Mouse (Mus musculus) brown adipose tissue, adult 24 weeks (tissue): Measurements from ENCODE around the gene Zfyve16. TPM values are rescaled to one million over a fixed set of nuclear protein-coding genes. Genes with fewer than 3 reads are reported as not detected.

Experiments
- H3K27ac ChIP-seq: fragments of 200-500 bp; replicated peaks from 2 replicates; pipeline ENCODE4 v1.5.1; 2012; ENCODE audit warnings: low read depth, mild to moderate bottlenecking, low read length
- H3K4me1 ChIP-seq: fragments of 200-500 bp; 2 replicates; pipeline ENCODE4 v1.6.1; 2012; ENCODE audit warnings: low read length, mixed read lengths; ENCODE audit not compliant: control insufficient read depth, insufficient read depth, insufficient read length
- H3K4me3 ChIP-seq: fragments of 200-500 bp; 2 replicates; pipeline ENCODE4 v1.5.1; 2012; ENCODE audit warnings: low read depth, mild to moderate bottlenecking, low read length, moderate library complexity; ENCODE audit not compliant: insufficient read depth
- polyA plus RNA-seq: library from polyadenylated mRNA; stranded (reverse); fragments of >200 nt; gene quantifications from 2 replicates; pipeline ENCODE4 v1.2.4, GENCODE M21; 2012; ENCODE audit not compliant: missing spikeins, insufficient read depth, insufficient read length

The Zfyve16 gene
- polyA plus RNA-seq, 1 experiment: 6.3 TPM

DNA sequence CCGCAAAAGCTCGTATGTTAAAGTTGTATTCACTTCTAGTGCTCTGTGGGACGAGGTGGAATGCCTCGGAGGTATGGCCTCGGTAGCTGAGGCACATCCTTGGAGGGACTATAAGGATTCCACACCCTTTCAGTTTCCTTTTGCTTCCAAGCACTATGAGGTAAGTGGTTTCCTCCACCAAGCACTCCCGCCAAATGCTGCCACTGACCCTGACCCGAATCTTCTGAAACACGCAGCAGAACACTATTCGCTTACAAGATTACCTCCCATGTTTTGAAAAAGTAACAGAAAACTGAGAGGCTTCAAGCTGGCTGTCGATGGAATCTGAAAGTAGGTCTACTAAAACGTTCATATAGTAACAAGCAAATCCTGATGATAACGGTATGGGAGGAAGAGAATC is 25.8 kb downstream of the Zfyve16 start:
- Histone ChIP-seq H3K27ac (no peak overlapping the region), H3K4me1 (no peaks in the 10 kb centered on the region), H3K4me3 (no peak overlapping the region)

DNA sequence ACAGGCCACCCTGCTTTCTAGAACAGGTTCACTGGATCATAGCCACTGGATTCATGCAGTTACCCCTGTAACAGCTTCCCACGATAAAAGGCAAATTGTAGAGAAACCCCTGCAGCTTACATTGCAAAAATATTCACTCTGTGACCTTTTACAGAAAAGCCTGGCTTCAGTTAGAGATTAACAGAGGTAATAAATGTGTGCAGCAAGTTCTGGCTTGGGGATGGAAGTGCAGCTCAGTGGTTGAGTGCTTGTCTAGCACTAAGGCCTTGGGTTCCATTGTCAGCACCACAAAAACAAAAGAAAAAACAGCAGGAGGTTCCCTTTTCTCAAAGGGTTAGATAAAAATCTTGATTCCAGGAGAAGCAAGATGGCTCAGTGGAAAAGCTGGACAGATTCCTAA is 38.7 kb downstream of the Zfyve16 start:
- H3K4me3 ChIP-seq: no peak overlapping the region
- no peaks in the 10 kb centered on the region for H3K4me1 ChIP-seq
- no peak overlapping the region for H3K27ac ChIP-seq

DNA sequence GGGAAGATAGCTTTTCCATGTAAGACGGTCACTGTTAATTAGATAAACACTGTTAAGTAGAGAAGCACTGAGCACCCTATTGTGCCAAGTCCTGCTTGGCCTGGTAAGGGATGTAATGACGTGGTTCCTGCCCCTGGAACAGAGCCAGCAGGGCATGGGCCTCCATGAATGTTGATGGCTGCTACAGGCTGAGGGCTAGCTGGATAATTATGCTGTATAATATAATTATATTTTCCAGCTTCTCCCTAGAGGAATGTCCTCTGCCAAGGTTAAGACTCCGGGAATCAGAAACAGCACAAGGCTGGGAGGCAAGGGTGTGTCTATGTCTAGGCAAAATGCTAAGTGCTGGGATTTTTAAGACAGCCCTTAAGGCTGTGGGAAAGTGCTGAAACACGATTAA is 39.9 kb downstream of the Zfyve16 start:
- Histone ChIP-seq H3K27ac (no peak overlapping the region), H3K4me3 (no peak overlapping the region), H3K4me1 (no peaks in the 10 kb centered on the region)

DNA sequence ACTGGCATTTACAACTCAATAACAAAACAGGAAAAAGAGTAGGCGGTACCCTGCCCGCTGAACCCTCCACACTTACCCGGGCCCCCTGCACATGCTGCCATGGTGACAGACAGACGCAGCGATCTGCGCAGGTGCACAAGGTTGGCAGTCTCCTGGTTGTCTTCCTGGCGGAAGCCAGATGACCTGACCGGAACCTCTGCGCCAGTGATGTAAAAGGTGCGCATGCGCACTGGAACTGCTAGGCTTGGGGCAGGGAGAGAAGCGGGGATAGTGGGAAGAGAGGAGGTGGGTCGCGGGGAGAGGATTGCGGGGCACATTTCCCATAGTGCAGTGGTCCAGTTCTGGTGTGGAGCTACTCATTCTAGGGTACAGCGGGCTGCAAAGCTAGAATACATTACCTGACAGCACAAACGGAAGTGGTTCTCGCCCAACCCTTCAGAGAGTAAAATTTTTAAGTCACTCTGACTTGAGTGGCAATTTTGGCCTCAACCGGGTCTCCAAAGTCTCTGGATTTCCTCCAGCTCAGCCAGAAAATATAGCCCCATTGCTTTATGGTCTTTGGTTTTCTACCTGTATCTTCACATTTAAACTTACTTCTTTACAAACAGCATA is 46.7 kb downstream of the Zfyve16 start, which contains the start of gene Fam151b:
TSS of gene Fam151b (minus strand) at position 164 of the 612 bp plus-strand sequence.
- H3K4me1 ChIP-seq: no peaks in the 10 kb centered on the region
- H3K4me3 ChIP-seq: peak within 1 kb of the TSS; percentile 71
- peak within 1 kb of the TSS; percentile 79 for H3K27ac ChIP-seq

DNA sequence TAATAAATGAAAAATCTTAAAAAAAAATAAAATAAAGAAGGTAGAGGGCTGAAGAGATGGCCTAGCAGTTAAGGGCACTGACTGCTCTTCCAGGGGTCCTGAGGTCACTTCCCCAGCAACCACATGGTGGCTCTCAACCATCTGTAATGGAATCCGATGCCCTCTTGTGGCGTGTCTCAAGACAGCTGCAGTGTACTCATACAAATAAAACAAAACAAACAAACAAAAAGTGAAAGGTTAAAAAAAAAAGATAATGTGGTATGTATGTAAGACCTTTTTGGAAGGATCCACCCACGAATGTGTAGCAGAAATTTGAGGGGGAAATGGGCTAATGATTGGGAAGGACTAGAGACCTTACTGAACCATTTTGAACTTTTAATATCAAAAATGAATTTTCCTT is 47.3 kb downstream of the Zfyve16 start:
- no peak overlapping the region for H3K27ac ChIP-seq

DNA sequence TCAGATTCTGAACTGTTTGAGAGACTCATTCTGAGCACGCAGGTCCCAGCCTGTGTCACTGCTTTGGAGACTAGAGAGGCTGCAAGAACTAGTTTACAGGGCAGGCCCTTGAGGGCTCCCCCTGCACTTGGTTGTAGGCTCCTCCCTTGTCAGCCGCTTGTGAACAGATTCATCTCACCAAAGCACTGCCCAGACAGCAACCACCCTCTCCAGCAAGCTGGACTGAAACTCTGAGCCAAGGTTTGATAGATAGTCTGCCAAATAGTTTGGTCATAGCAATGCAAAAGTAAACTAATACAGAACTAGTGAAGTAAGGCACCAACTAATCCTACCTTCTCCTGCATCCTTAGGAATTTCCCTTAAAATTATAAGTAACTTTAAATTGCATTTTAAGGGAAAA is 60.5 kb downstream of the Zfyve16 start:
- H3K27ac ChIP-seq: no peak overlapping the region
- H3K4me1 ChIP-seq: no peaks in the 10 kb centered on the region
- no peak overlapping the region for H3K4me3 ChIP-seq

More for the DNA sequence above, 47.3 kb downstream of the Zfyve16 start:
- H3K4me3 ChIP-seq: peak overlapping the region; percentile 71
- H3K4me1 ChIP-seq: no peaks in the 10 kb centered on the region

DNA sequence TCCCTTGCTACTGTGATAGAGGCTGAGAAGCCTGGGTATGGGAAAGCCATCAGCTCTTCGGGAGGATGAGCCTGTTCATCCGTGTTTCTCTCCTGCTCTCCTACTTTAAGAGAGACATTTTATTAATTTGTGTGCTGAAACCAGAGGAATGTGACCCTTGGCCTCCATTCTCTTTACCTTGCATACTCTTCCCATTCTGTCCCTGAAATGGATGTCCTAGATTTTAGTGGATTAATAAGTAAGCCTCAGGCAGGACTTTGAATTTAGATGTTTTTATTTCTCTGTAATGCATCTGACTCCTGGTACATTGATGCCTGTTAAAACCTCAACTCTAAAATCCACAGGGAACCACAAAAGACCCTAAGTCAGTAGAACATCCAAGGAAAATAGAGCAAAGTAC is 61.3 kb downstream of the Zfyve16 start:
- H3K27ac ChIP-seq: no peak overlapping the region
- H3K4me1 ChIP-seq: no peaks in the 10 kb centered on the region
- H3K4me3 ChIP-seq: no peak overlapping the region

DNA sequence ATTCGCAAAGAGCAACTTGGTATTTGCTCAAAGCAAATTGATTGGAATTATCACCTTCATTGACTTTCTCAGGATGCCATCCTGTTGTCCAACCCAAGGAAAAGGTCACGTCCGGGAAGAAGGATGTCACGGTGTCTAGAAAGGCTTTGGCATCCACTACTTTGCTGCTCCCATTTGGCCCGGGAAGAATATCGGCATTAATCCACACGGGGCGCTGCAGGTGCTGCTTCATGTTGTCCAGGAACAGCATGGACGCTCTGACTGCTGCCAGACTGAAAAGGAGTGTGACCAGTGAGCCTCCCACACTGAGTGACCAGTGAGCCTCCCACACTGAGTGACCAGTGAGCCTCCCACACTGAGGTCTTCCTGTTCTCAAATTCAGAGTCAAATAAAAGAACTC is 62.8 kb downstream of the Zfyve16 start:
- H3K4me3 ChIP-seq: no peak overlapping the region
- H3K4me1 ChIP-seq: no peaks in the 10 kb centered on the region
- H3K27ac ChIP-seq: no peak overlapping the region

DNA sequence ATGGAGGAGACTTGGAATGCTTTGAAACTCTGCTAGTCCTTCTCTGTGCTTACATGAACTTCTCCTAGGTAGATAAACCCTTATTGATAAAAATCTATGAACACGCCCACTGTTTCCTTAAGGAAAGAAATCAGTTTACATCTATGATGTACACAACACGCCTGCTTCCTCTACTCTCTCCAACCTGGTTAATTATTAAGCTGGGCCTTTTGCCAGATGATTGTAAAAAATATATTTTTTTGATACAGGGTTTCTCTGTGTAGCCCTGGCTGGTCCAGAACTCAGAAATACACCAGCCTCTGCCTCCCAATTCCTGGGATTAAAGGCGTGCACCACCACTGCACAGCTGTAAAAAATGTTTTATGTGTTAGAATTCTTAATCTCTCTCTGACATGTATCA is 66.0 kb downstream of the Zfyve16 start:
- Histone ChIP-seq H3K27ac (no peak overlapping the region), H3K4me3 (no peak overlapping the region), H3K4me1 (no peaks in the 10 kb centered on the region)

DNA sequence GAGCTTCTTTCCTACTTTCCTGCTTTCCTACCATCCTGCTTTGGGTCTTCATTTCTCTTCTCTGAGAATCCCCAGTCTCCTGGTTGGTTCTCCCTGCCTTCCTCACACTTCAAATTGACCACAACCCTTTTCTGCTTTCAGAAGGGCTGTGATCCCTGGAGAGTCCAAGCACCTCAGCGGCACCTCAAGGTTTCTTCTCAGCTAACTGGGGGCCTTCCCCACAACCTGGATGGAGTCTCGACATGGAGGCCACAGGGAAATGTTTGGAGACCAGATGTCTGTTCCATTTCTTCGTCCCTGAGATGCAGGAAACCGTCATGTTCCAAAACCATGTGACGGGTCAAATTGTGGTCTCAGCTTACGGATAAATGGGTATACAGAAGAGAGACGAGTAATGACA is 83.8 kb downstream of the Zfyve16 start:
- no peaks in the 10 kb centered on the region for H3K4me1 ChIP-seq
- H3K4me3 ChIP-seq: no peak overlapping the region
- H3K27ac ChIP-seq: no peak overlapping the region

DNA sequence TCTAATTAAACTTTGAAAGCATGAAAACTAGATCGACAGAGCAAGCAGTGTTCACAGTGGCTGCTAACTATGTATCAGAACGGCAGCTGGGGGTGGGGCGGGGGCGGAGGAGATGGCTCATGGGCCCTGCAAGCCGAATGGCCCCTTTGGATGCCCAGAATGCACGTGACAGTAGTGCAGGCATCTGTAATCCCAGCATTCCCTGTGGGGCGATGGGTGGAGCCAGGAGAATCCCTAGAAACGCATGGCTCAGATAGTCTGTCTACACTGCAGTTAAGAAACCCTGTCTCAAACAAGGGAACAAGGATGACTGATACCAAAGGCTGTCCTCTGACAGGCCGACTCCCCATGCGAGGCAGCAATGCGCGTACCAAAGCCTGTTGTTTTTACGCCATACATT is 90.4 kb downstream of the Zfyve16 start:
- no peak overlapping the region for H3K4me3 ChIP-seq
- no peak overlapping the region for H3K27ac ChIP-seq
- no peaks in the 10 kb centered on the region for H3K4me1 ChIP-seq

DNA sequence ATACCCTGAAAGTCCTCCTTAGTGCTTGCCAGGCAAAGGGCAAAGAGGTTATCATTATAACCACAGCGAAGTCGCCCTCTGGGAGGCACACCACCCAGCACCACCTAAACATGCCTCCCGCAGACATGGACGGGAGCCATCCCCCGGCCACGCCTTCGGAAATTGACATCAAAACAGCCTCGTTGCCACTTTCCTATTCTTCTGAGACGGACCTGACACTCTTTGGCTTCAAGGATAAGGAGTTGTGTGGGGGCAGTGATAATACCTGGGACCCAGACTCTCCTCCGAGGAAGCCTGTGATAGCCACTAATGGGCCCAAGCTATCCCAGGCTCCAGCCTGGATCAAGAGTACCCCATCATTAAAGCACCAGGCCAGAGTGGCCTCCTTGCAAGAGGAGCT is 92.0 kb downstream of the Zfyve16 start:
- H3K27ac ChIP-seq: no peak overlapping the region
- H3K4me1 ChIP-seq: no peaks in the 10 kb centered on the region
- no peak overlapping the region for H3K4me3 ChIP-seq

Other genes with a start within 250 kb of the Zfyve16 start
- not detected in 2 replicates for gene Gm20379, start 224.9 kb downstream of the Zfyve16 start, polyA plus RNA-seq
- gene Dhfr, start 176.1 kb downstream of the Zfyve16 start, polyA plus RNA-seq: 1.4 and 1.8 TPM in 2 replicates
- gene Msh3, start 175.9 kb downstream of the Zfyve16 start, polyA plus RNA-seq: 8.5 and 21.8 TPM in 2 replicates
- gene Ankrd34b, start 105.0 kb downstream of the Zfyve16 start, polyA plus RNA-seq: not detected in 2 replicates
- gene Fam151b, start 46.9 kb downstream of the Zfyve16 start, polyA plus RNA-seq: 8.3 and 8.8 TPM in 2 replicates
- not detected in 2 replicates for gene Spz1, start 45.3 kb upstream of the Zfyve16 start, polyA plus RNA-seq
- 3.2 and 4.0 TPM in 2 replicates for gene Serinc5, start 80.2 kb upstream of the Zfyve16 start, polyA plus RNA-seq